Mouse (Mus musculus): Measurements from ENCODE around the gene Otud6a. TPM values are rescaled to one million over a fixed set of nuclear protein-coding genes. Genes with fewer than 3 reads are reported as not detected.

Gene Otud6a
- polyA plus RNA-seq, 1 experiment from 2014 or later = not detected

- Histone ChIP-seq H3K9ac (no peak overlapping the region), H3K9me3 (replicated peaks) (no peaks in the 10 kb centered on the region), H3K4me1 (no peaks in the 10 kb centered on the region), H3K4me2 (no peak overlapping the region), H3K4me3 (no peak overlapping the region), H3K27ac (no peak overlapping the region), H3K36me3 (ENCODE audit: poor library complexity, severe bottlenecking) (no peaks in the 10 kb centered on the region), H3K27me3 (peaks cover 6% of the 10 kb centered on the region; the same call in 1 of the 2 replicates)
- WGBS = 84% methylated on average over 3 of the region's 3 CpGs
- no peak for ATAC-seq
These were observed 42.7 kb downstream of the Otud6a start for GRCm38 (mm10) chrX:100471491-100471890.

DNA sequence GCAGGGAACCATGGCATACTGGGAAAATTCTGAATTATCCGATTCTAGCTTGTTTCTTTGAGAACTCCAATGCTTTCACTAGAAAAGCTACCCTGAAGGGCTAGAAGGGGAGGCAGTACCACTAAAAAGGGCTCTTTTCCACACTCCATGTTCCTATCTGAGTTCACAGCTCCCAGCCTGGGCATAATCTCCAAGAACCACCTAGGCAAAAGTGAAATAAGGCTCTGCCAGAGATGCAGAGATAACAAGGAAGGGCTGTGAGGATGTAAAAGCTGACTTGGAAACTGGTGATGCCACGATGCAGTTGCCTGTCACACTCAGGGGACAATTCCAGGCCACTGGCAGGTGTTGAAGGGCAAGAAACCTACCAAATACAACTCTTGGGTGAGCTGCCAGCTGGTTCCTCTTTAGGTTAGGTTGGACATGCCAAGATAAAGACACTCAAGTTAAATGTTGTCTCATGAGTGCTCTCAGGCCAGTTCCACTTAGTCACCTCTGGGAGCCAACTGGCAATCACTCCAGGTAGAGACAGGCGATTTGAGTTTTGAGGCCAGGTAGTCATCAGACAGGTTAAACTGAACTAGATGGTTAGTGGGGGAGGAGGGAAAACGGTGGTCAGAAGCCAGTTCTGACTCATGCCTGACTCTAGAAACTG is 46.9 kb downstream of the Otud6a start:
- Histone ChIP-seq H3K27me3 (no peaks in the 10 kb centered on the region), H3K9ac (no peak overlapping the region), H3K4me3 (no peak overlapping the region), H3K4me2 (no peak overlapping the region), H3K4me1 (no peaks in the 10 kb centered on the region), H3K9me3 (replicated peaks) (no peaks in the 10 kb centered on the region), H3K36me3 (ENCODE audit: poor library complexity, severe bottlenecking) (no peaks in the 10 kb centered on the region), H3K27ac (no peak overlapping the region)
- no peak for ATAC-seq
- 71% methylated on average over 4 of the region's 4 CpGs for WGBS

MicroRNAs within 50 kb of the gene (microRNA counts, 519-probe panel; counts per million panel counts)
- microRNA mmu-miR-676 = 3,360 counts per million, percentile 70 among the panel's probes with 10 or more counts

Small RNAs within 50 kb of the gene (microRNA-seq; reads per million reads assigned to microRNA genes)
- gene Mir676 = 589 reads per million, percentile 73 among the genes with 10 or more reads in this experiment

Other genes with a start within 250 kb of the Otud6a start
- 0.45 and 0.57 TPM in 2 replicates for gene Awat2, start 13.7 kb downstream of the Otud6a start, polyA plus RNA-seq (2015; fragmentation: Nextera tagmentation; extraction: Ambion mirVana)
- gene Igbp1, start 65.3 kb downstream of the Otud6a start, polyA plus RNA-seq (2015; fragmentation: Nextera tagmentation; extraction: Ambion mirVana) = 31.6 and 32.0 TPM in 2 replicates
- gene Dgat2l6, start 95.8 kb downstream of the Otud6a start, polyA plus RNA-seq (2015; fragmentation: Nextera tagmentation; extraction: Ambion mirVana) = not detected in 2 replicates
- gene Awat1, start 143.2 kb downstream of the Otud6a start, polyA plus RNA-seq (2015; fragmentation: Nextera tagmentation; extraction: Ambion mirVana) = not detected in 2 replicates
- gene P2ry4, start 165.9 kb downstream of the Otud6a start, polyA plus RNA-seq (2015; fragmentation: Nextera tagmentation; extraction: Ambion mirVana) = 0.06 TPM in 1 of 2 replicates, not detected in the other
- not detected in 2 replicates for gene Arr3, start 176.5 kb downstream of the Otud6a start, polyA plus RNA-seq (2015; fragmentation: Nextera tagmentation; extraction: Ambion mirVana)
- gene Kif4, start 196.7 kb downstream of the Otud6a start, polyA plus RNA-seq (2015; fragmentation: Nextera tagmentation; extraction: Ambion mirVana) = 29.6 and 33.2 TPM in 2 replicates
- 140 and 143 TPM in 2 replicates for gene Pdzd11, start 197.6 kb downstream of the Otud6a start, polyA plus RNA-seq (2015; fragmentation: Nextera tagmentation; extraction: Ambion mirVana)